Mouse (Mus musculus) left cerebral cortex, postnatal 4 days (tissue): Measurements from ENCODE around the gene Polm. TPM values are rescaled to one million over a fixed set of nuclear protein-coding genes. Genes with fewer than 3 reads are reported as not detected.

Experiments
- DNase-seq: peaks from one replicate; pipeline ENCODE4 v3.0.0-alpha.2; 2022
- intact Hi-C: fragments of 180-260 bp; cut with DNase I; formaldehyde crosslinking; loops from one replicate; pipeline ENCODE4 v1.15.1; 2025
- total RNA-seq, 2 experiments: library from RNA; stranded (reverse); gene quantifications; 2 replicates each; pipeline ENCODE4 v1.2.3; 2021

Polm gene
- total RNA-seq, 2 experiments from 2014 or later: 16.1 to 16.5 TPM

- intact Hi-C loops: no loop called here
- no peak for DNase-seq
These were observed 52.1 kb downstream of the Polm start for GRCm38 (mm10) chr11:5785732-5786131.

GRCm38 (mm10) chr11:5782199-5782944 lies 55.4 kb downstream of the Polm start:
- no peak for DNase-seq
- intact Hi-C loops: no loop called here

GRCm38 (mm10) chr11:5780035-5780499 lies 57.7 kb downstream of the Polm start:
- no peak for DNase-seq
- intact Hi-C loops: no loop called here

DNA sequence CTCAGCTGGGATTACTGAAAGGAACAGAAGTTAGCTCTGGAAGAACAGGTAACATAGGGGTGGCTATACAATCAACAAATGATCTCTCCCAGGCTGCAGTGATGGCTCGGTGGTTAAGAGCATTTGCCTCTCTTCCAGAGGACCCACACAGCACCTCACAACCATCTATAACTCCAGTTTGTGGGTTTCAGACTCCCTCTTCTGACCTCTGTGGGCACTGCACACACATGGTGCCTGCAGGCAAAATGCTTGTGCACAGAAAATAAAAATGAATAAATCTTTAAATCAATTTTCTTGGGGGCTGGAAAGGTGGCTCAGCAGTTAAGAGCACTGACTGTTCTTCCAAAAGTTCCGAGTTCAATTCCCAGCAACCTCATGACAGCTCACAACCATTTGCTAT lies 59.3 kb downstream of the Polm start:
- no peak for DNase-seq
- intact Hi-C loops: no loop called here

Other genes with a start within 250 kb of the Polm start
- 10 to 100 TPM; 90.3 to 93.2 TPM for gene Mrps24, start 122.3 kb downstream of the Polm start, total RNA-seq
- gene Urgcp, start 75.6 kb downstream of the Polm start, total RNA-seq: 10 to 100 TPM; 41.5 to 52.4 TPM
- 10 to 100 TPM; 89.8 to 92.4 TPM for gene Dbnl, start 49.5 kb downstream of the Polm start, total RNA-seq
- 1 to 10 TPM; 1.6 TPM for gene Pgam2, start 34.3 kb downstream of the Polm start, total RNA-seq
- 10 to 100 TPM; 20.4 to 24.8 TPM for gene Aebp1, start 23.9 kb upstream of the Polm start, total RNA-seq
- 10 to 100 TPM; 26.6 to 37.5 TPM for gene Pold2, start 40.3 kb upstream of the Polm start, total RNA-seq
- gene Myl7, start 60.8 kb upstream of the Polm start, total RNA-seq: not detected
- 1 to 10 TPM; 3.9 to 4.0 TPM for gene Gck, start 112.1 kb upstream of the Polm start, total RNA-seq
- 100 to 1,000 TPM; 202 to 213 TPM for gene Ykt6, start 117.7 kb upstream of the Polm start, total RNA-seq
- 100 to 1,000 TPM; 593 to 607 TPM for gene Camk2b, start 228.3 kb upstream of the Polm start, total RNA-seq